Mouse (Mus musculus) mouse trophoblast stem cell (cell line): ENCODE measurements around the gene Sgms1.

Source experiments
- in situ Hi-C, 2 experiments: fragments of 300-500 bp; cut with MseI, MboI; formaldehyde crosslinking; loops; 2 replicates in 1 of 2; 3 replicates in 1 of 2; pipeline ENCODE4 v1.15.1; 2025

Gene Sgms1

GRCm38 (mm10) chr19:32211293-32211585, 178.3 kb downstream of the Sgms1 start:
- in situ Hi-C loops: no loop called here

DNA sequence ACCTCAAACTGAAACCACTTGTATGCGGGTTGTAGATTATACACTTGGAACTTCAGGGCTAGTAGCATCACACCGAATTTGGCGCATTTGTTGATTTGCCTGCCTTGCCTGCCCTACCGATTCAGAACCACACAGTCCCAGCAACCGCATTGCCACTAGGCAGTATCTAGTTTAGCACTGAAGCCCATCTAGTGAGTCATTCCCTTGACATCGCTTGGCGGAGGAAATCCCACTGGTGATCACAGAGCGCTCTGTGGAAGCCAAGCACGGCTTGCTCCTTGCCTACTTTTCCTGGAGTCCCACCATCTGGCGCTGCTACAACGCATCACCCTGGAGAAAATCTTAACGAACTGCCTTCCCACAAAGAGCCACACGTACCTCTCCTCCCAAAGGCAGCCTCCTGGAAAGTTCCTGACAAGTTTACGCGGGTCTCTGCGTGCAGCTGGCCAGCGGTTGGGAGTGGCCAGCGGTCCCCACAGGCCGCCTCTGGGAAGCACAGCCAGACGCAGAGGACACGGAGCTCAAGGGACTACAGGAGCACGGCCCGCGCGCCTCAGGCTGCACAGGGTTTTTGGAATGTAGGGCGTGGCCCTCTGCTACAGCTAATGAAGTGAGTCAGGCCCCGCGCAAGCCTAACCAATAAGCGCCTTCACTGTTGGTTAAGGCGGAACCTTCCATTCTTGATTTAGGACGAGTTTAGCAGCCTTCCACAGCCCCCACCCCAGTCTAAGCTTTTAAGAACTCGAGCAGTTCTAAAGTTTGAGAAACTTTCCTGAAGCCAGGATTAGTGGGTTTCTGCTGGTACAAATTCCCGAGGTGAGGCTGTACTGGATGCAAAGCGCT, 178.8 kb downstream of the Sgms1 start:
- in situ Hi-C loops: no loop called here

DNA sequence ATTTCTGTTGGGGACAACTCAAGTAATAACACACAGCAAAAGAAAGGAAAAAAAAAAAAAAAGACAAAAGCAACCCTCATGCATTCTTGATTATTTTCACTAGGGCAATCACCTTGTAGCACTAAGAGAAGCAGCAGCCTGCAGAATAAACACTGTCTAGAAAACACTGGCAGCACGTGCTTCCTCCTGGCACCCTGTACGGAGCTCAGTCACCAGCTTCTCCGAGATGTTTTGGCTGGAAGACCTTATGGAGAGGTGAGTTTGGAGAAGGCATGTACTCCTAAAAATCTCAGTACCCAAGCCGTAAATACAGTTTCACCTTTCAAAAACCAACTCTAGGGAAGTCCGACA, 179.4 kb downstream of the Sgms1 start:
- in situ Hi-C loops: no loop called here

DNA sequence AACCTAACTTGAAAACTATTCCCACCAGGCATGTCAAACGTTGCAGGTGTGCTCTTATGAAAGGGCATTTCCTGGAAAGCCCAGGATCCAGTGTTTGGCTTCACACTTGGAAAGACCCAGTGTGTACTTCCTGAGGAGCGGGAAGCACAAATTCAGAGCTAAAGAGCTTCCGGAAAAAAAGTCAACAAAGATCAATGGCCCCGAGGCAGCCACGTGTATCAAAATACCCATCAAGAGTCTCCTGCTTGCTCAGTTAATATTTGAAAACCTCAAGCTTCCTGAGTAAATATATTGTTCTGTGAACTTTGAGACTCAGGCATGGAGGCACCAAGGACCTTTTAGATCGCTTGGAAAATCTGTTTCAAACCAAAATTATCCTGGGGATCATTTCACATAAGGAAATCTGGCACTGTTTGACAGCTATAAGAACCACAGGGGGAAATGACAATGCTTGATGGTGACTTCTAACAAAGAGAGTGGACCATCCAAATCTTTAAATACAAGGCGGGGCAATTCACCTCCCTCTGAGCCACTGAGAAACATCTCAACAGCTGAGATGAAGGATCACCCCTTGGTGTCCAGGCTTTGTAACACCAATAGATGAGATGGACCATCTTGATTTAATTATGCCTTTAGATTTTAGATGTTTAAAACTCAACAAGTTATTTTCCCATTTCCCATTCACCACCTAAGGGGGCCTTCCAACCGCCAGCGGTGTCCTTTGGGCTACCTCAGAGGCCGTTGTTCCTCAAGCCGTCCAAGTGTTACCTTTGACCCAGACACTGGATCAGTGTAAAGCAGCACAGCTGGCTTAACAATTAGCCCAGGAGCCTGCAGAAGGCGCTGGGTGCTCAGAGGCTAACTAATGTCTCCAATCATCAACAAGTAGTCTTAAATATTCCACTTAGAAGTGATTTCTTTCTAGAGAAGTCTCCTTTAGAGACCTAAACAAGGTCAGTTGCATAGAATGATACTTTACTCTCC, 187.1 kb downstream of the Sgms1 start:
- in situ Hi-C loops: no loop called here

GRCm38 (mm10) chr19:32199861-32200574, 189.5 kb downstream of the Sgms1 start:
- in situ Hi-C loops: no loop called here

- in situ Hi-C loops: no loop called here
Measured at GRCm38 (mm10) chr19:32199133-32199532, 190.4 kb downstream of the Sgms1 start.

DNA sequence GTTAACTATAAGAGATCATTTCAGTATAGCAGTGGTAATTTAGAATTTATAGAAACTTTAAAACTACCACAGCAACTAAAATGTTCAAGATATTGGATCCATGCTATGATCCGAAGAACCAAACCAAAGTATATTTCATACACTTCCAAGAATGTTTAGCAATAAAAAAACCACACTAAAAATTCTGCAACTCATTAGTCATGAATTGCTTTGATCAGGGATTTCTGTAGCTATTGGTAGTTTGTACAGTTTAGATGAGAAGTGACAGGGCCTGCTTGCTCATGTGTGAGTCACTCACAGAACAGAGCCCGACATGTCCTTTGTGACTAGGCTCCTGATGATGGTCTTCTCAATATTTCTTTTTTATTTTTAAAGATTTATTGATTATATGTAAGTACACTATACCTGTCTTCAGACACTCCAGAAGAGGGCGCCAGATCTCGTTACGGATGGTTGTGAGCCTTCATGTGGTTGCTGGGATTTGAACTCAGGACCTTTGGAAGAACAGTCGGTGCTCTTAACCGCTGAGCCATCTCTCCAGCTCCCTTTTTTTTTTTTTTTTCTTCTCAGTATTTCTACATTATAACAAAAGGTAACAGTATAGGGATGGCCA, 190.9 kb downstream of the Sgms1 start:
- in situ Hi-C loops: no loop called here

DNA sequence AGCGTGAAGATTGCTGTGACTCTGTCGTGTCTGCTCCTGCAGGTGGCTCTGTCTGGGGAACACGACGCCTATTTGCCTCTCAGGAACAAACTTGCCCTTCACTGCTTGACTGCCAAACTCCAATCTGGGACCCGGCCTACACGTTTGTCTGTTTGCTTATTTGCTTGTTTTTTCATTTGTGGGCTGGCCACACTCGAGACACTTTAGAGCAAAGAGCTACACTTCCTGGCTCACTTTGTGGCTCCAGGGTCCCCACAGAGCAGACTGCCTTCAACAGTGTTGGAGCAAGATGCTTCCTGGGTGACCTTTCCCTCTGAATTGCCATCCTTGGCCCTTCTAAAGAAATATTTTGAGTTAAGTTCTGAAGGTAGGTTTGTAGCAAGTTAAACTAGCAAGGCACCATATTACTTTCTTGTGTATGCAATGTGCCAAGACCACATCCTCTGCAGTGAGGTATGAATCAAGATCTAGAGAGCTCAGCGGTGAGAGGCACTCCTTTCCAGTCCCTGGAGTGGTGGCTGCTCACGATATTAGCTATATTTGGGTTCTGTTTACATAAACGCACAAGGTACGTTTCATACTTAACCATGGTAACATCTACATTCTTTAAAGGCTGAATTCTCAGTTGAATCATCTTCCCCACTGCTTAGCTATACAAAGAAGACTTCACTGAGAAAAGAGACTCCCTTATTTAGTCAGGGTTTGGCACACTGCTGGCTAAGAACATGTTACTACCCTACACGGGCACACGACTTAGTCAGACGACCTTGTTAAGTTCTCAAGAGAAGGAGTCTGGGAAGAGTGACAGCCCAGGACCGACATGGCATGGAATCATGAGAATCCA, 192.3 kb downstream of the Sgms1 start:
- in situ Hi-C loops: no loop called here

DNA sequence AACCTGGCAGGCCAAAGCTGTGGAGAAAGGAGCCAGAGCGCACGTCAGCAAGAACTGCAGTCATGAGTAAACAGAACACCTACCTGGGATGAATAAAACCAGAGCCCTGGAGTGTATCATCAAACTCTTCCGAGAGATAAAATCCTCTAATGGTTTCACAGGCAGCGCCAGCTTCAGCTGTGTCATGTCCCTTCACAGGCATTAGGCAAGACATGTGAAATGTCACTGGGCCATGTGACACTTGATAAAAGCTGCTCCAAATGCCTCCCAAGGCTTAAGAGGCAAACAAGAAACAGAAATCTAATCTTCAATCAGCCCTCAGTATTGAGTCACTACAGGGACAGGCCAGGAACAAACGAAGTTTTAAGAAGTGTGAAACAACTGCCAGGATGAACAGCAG, 193.3 kb downstream of the Sgms1 start:
- in situ Hi-C loops: no loop called here

- in situ Hi-C loops: no loop called here
Measured at GRCm38 (mm10) chr19:32194863-32195262, 194.7 kb downstream of the Sgms1 start.

DNA sequence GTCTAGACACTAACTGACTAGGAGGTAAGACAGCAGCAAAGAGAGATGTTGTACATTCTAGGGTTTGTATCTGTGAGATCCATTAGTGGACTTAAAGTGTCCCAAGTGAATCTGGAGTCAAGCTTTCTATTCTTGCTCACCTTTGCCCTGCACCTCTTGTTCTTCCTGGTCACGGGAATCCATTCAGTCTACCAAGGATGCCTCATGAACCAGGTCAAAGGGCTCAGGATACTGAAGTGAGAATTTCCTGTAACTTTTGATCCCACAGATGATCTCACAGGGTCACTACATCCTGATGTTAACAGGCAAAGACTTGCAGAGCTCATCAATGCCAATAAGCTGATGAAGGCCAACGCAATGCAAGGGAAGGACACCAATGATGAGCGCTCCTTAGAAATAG, 195.4 kb downstream of the Sgms1 start:
- in situ Hi-C loops: no loop called here

- in situ Hi-C loops: no loop called here
Measured at GRCm38 (mm10) chr19:32191596-32191995, 197.9 kb downstream of the Sgms1 start.

DNA sequence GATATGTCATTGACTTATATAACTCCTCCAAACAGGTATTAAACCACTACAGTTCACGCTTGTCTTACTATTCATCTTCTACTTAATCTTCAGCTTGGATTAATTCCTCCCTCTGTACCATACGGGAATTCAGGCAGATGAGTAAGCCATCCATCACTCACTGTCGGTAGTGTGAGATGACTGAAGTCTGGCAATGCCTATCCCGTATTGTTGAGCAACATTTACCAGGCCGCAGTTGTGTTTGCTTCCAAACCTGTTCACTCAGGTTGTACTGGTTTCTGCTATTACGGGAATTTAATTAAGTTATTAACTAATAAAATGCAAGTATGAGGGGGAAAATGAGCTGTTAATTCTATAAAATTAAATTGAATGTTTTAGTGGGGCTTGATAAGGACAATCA, 199.6 kb downstream of the Sgms1 start:
- in situ Hi-C loops: no loop called here

GRCm38 (mm10) chr19:32189036-32189436, 200.5 kb downstream of the Sgms1 start:
- in situ Hi-C loops: no loop called here

- in situ Hi-C loops: no loop called here
Measured at GRCm38 (mm10) chr19:32186594-32187092, 202.9 kb downstream of the Sgms1 start.

DNA sequence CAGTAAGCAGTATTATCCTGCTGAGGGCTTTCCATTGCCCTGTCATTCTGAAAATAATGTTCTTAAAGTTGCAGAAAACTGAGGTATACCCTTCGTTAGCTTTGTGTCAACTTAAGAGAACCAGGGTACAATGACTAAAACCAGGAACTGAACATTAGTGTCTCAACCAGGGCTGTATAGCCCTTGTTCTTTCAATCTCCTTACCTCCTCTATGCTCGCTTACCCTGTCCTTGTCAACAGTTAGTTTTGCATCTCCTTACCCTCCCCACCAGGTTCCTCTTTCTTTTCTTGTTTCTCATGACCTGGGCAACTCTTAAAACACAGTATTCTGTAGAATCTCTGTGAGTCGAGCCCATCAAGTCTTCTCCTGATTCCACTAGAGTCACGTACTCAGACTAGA, 206.5 kb downstream of the Sgms1 start:
- in situ Hi-C loops: no loop called here

- in situ Hi-C loops: no loop called here
Measured at GRCm38 (mm10) chr19:32182471-32182870, 207.0 kb downstream of the Sgms1 start.

DNA sequence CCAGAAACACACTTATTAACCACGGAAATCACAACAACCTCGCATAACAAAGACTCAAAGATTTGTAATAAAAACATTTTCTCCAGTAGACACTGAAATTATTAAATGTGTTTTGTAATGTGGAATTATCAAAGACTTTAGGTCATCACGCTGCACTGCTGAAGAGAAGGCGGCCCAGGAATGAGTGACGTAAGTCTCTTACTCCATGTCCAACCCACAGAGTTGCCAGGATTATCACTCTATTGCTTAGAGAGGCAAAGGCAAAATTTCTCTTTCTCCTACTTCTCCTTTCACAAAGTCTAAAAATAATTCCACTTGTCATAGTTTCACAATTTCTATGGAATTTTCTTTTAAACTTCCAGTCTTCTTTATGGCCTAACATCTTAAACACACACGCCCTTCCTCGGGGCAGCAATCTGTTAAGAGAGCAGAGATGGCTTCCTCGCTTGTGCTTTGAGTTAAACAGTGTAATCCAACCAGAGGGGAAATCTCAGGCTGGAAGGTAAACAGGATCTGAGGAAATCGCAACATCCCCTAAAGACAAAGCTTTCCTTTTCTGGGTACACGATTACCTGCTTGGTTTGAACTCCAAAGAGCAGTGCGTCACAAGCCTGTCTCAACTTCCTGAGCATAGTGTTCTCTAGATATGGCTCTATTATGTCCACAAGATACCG, 207.7 kb downstream of the Sgms1 start:
- in situ Hi-C loops: no loop called here

GRCm38 (mm10) chr19:32180756-32181674, 208.5 kb downstream of the Sgms1 start:
- in situ Hi-C loops: no loop called here
